ENCODE assay signal across 8 mouse cellular contexts in genomic region chrX:51679601-51680427, GRCm38 (mm10). TPM values are rescaled to one million over a fixed set of nuclear protein-coding genes. Genes with fewer than 3 reads are reported as not detected.
DNase-seq lines count a peak whose midpoint lies in the region; ATAC-seq lines count a peak whose summit lies in the region.

No protein-coding gene starts in this region.

- 0 out of 2 replicates have a peak, but pooled peaks cover 5% of the 10 kb centered on the region for H3K9me3 ChIP-seq in embryonic facial prominence, embryonic 10.5 days
- no peaks in the 10 kb centered on the region for H3K9me3 ChIP-seq in heart, embryonic 15.5 days (replicated peaks)
- H3K9me3 ChIP-seq in lung, embryonic 16.5 days (ENCODE audit: control insufficient read depth, low read length): no peaks in the 10 kb centered on the region; the same call in 1 of the 2 replicates
- H3K9me3 ChIP-seq in stomach, embryonic 14.5 days (ENCODE audit: control insufficient read depth, low read depth, low read length): no peaks in the 10 kb centered on the region

- no peak; the same call in 1 of the 2 replicates for ATAC-seq in heart, embryonic 15.5 days (replicated peaks; ENCODE audit: insufficient number of reproducible peaks, insufficient read depth, low FRiP score, low read depth)
- ATAC-seq in lung, embryonic 16.5 days (ENCODE audit: low read depth): peak; percentile 27
- ATAC-seq in stomach, embryonic 14.5 days (ENCODE audit: insufficient number of reproducible peaks, insufficient read depth, low FRiP score, low read depth): no peak; the same call in 1 of the 2 replicates

- H3K27ac ChIP-seq in embryonic facial prominence, embryonic 10.5 days (replicated peaks): peak overlapping the region; percentile 89
- no peak overlapping the region for H3K27ac ChIP-seq in heart, embryonic 15.5 days
- H3K27ac ChIP-seq in lung, embryonic 16.5 days (ENCODE audit: low read length): no peak overlapping the region
- no peak overlapping the region for H3K27ac ChIP-seq in stomach, embryonic 14.5 days (ENCODE audit: low read length)

- peak overlapping the region; percentile 41 for H3K9ac ChIP-seq in heart, embryonic 15.5 days
- H3K9ac ChIP-seq in lung, embryonic 16.5 days (ENCODE audit: low read length): peak overlapping the region; percentile 64
- H3K9ac ChIP-seq in stomach, embryonic 14.5 days (replicated peaks; ENCODE audit: low read depth, low read length): no peak overlapping the region

- H3K4me2 ChIP-seq in heart, embryonic 15.5 days: peak overlapping the region; percentile 91
- H3K4me2 ChIP-seq in lung, embryonic 16.5 days (ENCODE audit: low read depth, low read length): peak overlapping the region; percentile 87
- peak overlapping the region; percentile 66 for H3K4me2 ChIP-seq in stomach, embryonic 14.5 days (replicated peaks; ENCODE audit: low read depth, low read length)

- WGBS in embryonic facial prominence, embryonic 10.5 days: 17% methylated on average over 46 of the region's 46 CpGs
- 16% methylated on average over 46 of the region's 46 CpGs for WGBS in heart, embryonic 15.5 days
- 18% methylated on average over 43 of the region's 46 CpGs for WGBS in lung, embryonic 16.5 days
- WGBS in stomach, embryonic 14.5 days: 20% methylated on average over 46 of the region's 46 CpGs

- H3K4me1 ChIP-seq in embryonic facial prominence, embryonic 10.5 days: peaks cover 14% of the 10 kb centered on the region; the same call in 1 of the 2 replicates
- peaks cover 4% of the 10 kb centered on the region; the same call in 1 of the 2 replicates for H3K4me1 ChIP-seq in heart, embryonic 15.5 days (replicated peaks)
- 0 out of 2 replicates have a peak, but pooled peaks cover 3% of the 10 kb centered on the region for H3K4me1 ChIP-seq in lung, embryonic 16.5 days (replicated peaks; ENCODE audit: control insufficient read depth, insufficient read depth, low read length)
- H3K4me1 ChIP-seq in stomach, embryonic 14.5 days (ENCODE audit: control insufficient read depth, insufficient read depth, low read length): no peaks in the 10 kb centered on the region

- peaks cover 73% of the 10 kb centered on the region for H3K27me3 ChIP-seq in embryonic facial prominence, embryonic 10.5 days (replicated peaks; ENCODE audit: low read depth, poor library complexity, severe bottlenecking)
- peaks cover 37% of the 10 kb centered on the region for H3K27me3 ChIP-seq in heart, embryonic 15.5 days
- H3K27me3 ChIP-seq in lung, embryonic 16.5 days (ENCODE audit: control insufficient read depth, insufficient read depth, low read depth, low read length): peaks cover 6% of the 10 kb centered on the region
- no peaks in the 10 kb centered on the region for H3K27me3 ChIP-seq in stomach, embryonic 14.5 days (ENCODE audit: control insufficient read depth, insufficient read depth, low read length)

- DNase-seq in 3T3-L1 (ENCODE audit: low read depth, low spot score) (peak; percentile 11), ZHBTc4 (ENCODE audit: low read depth, low spot score) (peak; percentile 37)
- peak; percentile 28 for DNase-seq in embryonic facial prominence, embryonic 10.5 days (ENCODE audit: low spot score)
- peak; percentile 20 to 35 for DNase-seq in kidney, postnatal 36 days
- no peak for DNase-seq in urinary bladder, postnatal 10 days (ENCODE audit: low spot score)

- peak overlapping the region; percentile 66 for H3K4me3 ChIP-seq in embryonic facial prominence, embryonic 10.5 days
- peak overlapping the region; percentile 57 for H3K4me3 ChIP-seq in heart, embryonic 15.5 days
- H3K4me3 ChIP-seq in lung, embryonic 16.5 days (ENCODE audit: low read length): peak overlapping the region; percentile 58
- peak overlapping the region; percentile 47 for H3K4me3 ChIP-seq in stomach, embryonic 14.5 days (ENCODE audit: low read depth, low read length)

- peaks cover 16% of the 10 kb centered on the region for H3K36me3 ChIP-seq in embryonic facial prominence, embryonic 10.5 days (replicated peaks)
- no peaks in the 10 kb centered on the region for H3K36me3 ChIP-seq in heart, embryonic 15.5 days
- no peaks in the 10 kb centered on the region for H3K36me3 ChIP-seq in lung, embryonic 16.5 days (ENCODE audit: control insufficient read depth, insufficient read depth, low read length)
- no peaks in the 10 kb centered on the region for H3K36me3 ChIP-seq in stomach, embryonic 14.5 days (ENCODE audit: control insufficient read depth, insufficient read depth, low read length)

RNA-seq across cellular contexts. Expression of gene Hs6st2, which starts 1.8 kb away (rescaled TPM):
- 25.9 and 27.8 TPM in 2 replicates for polyA plus RNA-seq in embryonic facial prominence, embryonic 10.5 days (2016; fragmentation: Nextera tagmentation; extraction: Ambion mirVana)
- polyA plus RNA-seq in heart, embryonic 15.5 days (2015; fragmentation: Nextera tagmentation; extraction: Ambion mirVana): 8.8 and 9.3 TPM in 2 replicates
- polyA plus RNA-seq in lung, embryonic 16.5 days (2015; fragmentation: Nextera tagmentation; extraction: Ambion mirVana): 9.8 and 10.6 TPM in 2 replicates
- polyA plus RNA-seq in stomach, embryonic 14.5 days (2014; fragmentation: Nextera tagmentation; extraction: Ambion mirVana): 9.8 and 10.3 TPM in 2 replicates
